Mouse (Mus musculus): ENCODE data around the gene Entr1. TPM values are rescaled to one million over a fixed set of nuclear protein-coding genes. Genes with fewer than 3 reads are reported as not detected.
A peak's percentile ranks its signal among the peaks of the same experiment; 100 is the strongest.

Gene Entr1
- polyA plus RNA-seq, 1 experiment from 2014 or later, result 132 TPM

DNA sequence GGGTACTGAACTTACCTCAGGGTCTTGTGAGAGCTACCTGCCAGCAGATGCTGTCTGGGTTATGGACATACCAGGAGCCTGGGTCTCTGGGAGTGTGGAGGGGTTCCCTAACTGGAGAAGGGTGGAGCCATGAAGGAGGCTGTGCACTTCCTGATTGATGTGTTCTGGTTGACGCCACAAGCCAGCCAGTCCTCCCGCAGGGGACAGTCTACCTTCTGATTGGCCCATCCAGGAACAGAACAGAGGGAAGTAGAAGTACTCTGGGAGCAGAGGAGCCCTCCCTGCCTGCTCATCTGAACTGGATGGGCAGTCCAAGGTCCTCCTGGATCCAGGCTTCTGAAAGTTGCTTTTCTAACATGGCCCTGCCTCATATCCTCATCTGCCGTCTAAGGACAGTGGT is 28.3 kb downstream of the Entr1 start, which contains the start of gene Card9:
Gene Card9 (minus strand): TSS at position 147 of the 400 bp plus-strand sequence.
- DNase-seq (ENCODE audit: low spot score), result no peak
- ATAC-seq (replicated peaks; ENCODE audit: insufficient number of reproducible peaks, low FRiP score, low TSS enrichment, low read depth), result no peak
- H3K4me2 ChIP-seq (ENCODE audit: low read depth, low read length), result no peak within 1 kb of the TSS
- no peaks in the 10 kb centered on the region for H3K9me3 ChIP-seq (replicated peaks; ENCODE audit: control insufficient read depth, low read length)
- no peak within 1 kb of the TSS for H3K27ac ChIP-seq (replicated peaks; ENCODE audit: low read depth, low read length)
- no peak within 1 kb of the TSS for H3K4me3 ChIP-seq (ENCODE audit: low read depth, low read length)
- no peaks in the 10 kb centered on the region for H3K4me1 ChIP-seq (ENCODE audit: control insufficient read depth, insufficient read depth, low read length)
- no peak within 1 kb of the TSS for H3K9ac ChIP-seq (replicated peaks; ENCODE audit: low read length)
- 46% methylated on average over 3 of the region's 3 CpGs for WGBS
- H3K27me3 ChIP-seq (ENCODE audit: control insufficient read depth, insufficient read depth, low read length), result no peaks in the 10 kb centered on the region
- H3K36me3 ChIP-seq (replicated peaks; ENCODE audit: control insufficient read depth, insufficient read depth, low read depth, low read length), result peaks cover 5% of the 10 kb centered on the region

DNA sequence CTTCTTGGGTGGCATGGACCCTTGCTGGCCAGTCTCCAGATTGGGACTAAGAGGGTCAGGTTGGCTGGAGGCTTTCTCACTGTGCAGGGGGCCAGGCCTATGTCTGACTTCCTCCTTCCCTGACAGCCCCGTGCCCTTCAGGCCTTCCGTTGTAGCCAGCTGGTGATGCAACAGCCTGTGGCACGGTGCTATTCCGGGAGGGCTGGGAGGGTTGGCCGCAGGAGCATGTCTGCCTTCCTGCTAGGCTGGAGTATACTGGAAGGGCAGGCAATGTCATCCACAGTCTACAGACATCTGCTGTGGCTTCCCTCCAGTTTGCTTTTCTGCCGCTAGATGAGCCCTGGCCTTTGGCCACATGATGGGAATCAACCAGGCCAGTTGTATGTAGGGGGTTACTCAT is 29.1 kb downstream of the Entr1 start:
- no peaks in the 10 kb centered on the region for H3K9me3 ChIP-seq (replicated peaks; ENCODE audit: control insufficient read depth, low read length)
- no peak overlapping the region for H3K27ac ChIP-seq (replicated peaks; ENCODE audit: low read depth, low read length)
- H3K36me3 ChIP-seq (replicated peaks; ENCODE audit: control insufficient read depth, insufficient read depth, low read depth, low read length), result no peaks in the 10 kb centered on the region; the same call in none of the 2 replicates
- H3K4me3 ChIP-seq (ENCODE audit: low read depth, low read length), result no peak overlapping the region
- H3K27me3 ChIP-seq (ENCODE audit: control insufficient read depth, insufficient read depth, low read length), result no peaks in the 10 kb centered on the region
- no peak for DNase-seq (ENCODE audit: low spot score)
- no peak overlapping the region for H3K9ac ChIP-seq (replicated peaks; ENCODE audit: low read length)
- ATAC-seq (replicated peaks; ENCODE audit: insufficient number of reproducible peaks, low FRiP score, low TSS enrichment, low read depth), result no peak
- no peaks in the 10 kb centered on the region for H3K4me1 ChIP-seq (ENCODE audit: control insufficient read depth, insufficient read depth, low read length)
- no peak overlapping the region for H3K4me2 ChIP-seq (ENCODE audit: low read depth, low read length)
- WGBS, result 81% methylated on average over 6 of the region's 6 CpGs

- 89% methylated on average over 13 of the region's 13 CpGs for WGBS
- Histone ChIP-seq H3K36me3 (replicated peaks; ENCODE audit: control insufficient read depth, insufficient read depth, low read depth, low read length) (no peaks in the 10 kb centered on the region), H3K27me3 (ENCODE audit: control insufficient read depth, insufficient read depth, low read length) (no peaks in the 10 kb centered on the region), H3K4me2 (ENCODE audit: low read depth, low read length) (no peak overlapping the region), H3K4me3 (ENCODE audit: low read depth, low read length) (no peak overlapping the region), H3K27ac (replicated peaks; ENCODE audit: low read depth, low read length) (no peak overlapping the region), H3K9ac (replicated peaks; ENCODE audit: low read length) (no peak overlapping the region), H3K4me1 (ENCODE audit: control insufficient read depth, insufficient read depth, low read length) (no peaks in the 10 kb centered on the region), H3K9me3 (replicated peaks; ENCODE audit: control insufficient read depth, low read length) (no peaks in the 10 kb centered on the region)
- DNase-seq (ENCODE audit: low spot score) (no peak), ATAC-seq (replicated peaks; ENCODE audit: insufficient number of reproducible peaks, low FRiP score, low TSS enrichment, low read depth) (no peak)
These were observed 30.3 kb downstream of the Entr1 start for GRCm38 (mm10) chr2:26358667-26359320.

DNA sequence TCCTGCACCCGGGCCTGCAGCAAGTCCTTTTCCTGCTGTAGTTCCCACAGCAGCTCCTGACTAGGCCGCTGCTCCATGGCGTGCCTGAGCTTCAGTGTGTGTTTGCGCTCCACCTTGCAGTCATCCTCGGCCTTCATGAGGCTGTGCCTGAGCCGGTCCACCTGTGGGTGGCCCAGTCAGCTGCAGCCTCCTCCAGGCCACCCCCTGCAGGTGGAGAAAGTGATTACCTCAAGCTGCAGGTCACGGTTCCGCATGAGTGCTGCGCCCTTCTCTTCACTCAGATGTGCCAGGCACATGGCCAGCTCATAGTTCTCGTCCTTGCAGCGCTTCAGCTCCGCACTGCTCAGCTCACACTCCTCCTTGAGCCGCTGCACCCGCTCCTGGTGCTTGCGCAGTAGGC is 31.6 kb downstream of the Entr1 start:
- no peak for ATAC-seq (replicated peaks; ENCODE audit: insufficient number of reproducible peaks, low FRiP score, low TSS enrichment, low read depth)
- DNase-seq (ENCODE audit: low spot score), result peak; percentile 9
- 44% methylated on average over 15 of the region's 15 CpGs for WGBS
- no peak overlapping the region for H3K27ac ChIP-seq (replicated peaks; ENCODE audit: low read depth, low read length)
- H3K9me3 ChIP-seq (replicated peaks; ENCODE audit: control insufficient read depth, low read length), result no peaks in the 10 kb centered on the region
- H3K9ac ChIP-seq (replicated peaks; ENCODE audit: low read length), result no peak overlapping the region
- no peaks in the 10 kb centered on the region for H3K4me1 ChIP-seq (ENCODE audit: control insufficient read depth, insufficient read depth, low read length)
- H3K4me3 ChIP-seq (ENCODE audit: low read depth, low read length), result no peak overlapping the region
- H3K36me3 ChIP-seq (replicated peaks; ENCODE audit: control insufficient read depth, insufficient read depth, low read depth, low read length), result no peaks in the 10 kb centered on the region
- H3K4me2 ChIP-seq (ENCODE audit: low read depth, low read length), result no peak overlapping the region
- H3K27me3 ChIP-seq (ENCODE audit: control insufficient read depth, insufficient read depth, low read length), result no peaks in the 10 kb centered on the region

- no peaks in the 10 kb centered on the region for H3K27me3 ChIP-seq (ENCODE audit: control insufficient read depth, insufficient read depth, low read length)
- WGBS, result 62% methylated on average over 7 of the region's 7 CpGs
- DNase-seq (ENCODE audit: low spot score), result no peak
These were observed 32.4 kb downstream of the Entr1 start for GRCm38 (mm10) chr2:26356678-26357077.

DNA sequence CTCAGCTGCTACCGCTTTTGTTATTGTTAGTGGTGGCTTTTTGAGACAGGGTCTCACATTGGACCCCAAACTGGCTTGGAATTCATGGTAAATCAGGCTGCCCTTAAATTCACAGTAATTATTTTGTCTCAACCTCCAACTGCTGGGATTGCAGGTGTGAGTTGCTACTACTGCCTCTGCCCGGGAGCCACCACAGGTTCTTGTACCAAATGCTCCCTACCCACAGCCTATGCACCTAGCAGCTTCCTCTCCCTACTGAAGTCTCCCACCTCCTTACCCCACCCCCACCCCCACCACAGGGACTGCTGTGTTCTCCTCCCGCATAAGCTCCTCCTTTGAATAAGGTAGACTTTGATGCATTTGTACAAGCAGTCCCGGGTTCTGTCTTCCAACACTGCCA is 32.9 kb downstream of the Entr1 start:
- H3K4me2 ChIP-seq (ENCODE audit: low read depth, low read length), result no peak overlapping the region
- no peaks in the 10 kb centered on the region for H3K4me1 ChIP-seq (ENCODE audit: control insufficient read depth, insufficient read depth, low read length)
- H3K36me3 ChIP-seq (replicated peaks; ENCODE audit: control insufficient read depth, insufficient read depth, low read depth, low read length), result no peaks in the 10 kb centered on the region
- no peaks in the 10 kb centered on the region for H3K9me3 ChIP-seq (replicated peaks; ENCODE audit: control insufficient read depth, low read length)
- no peak overlapping the region for H3K4me3 ChIP-seq (ENCODE audit: low read depth, low read length)
- no peak overlapping the region for H3K9ac ChIP-seq (replicated peaks; ENCODE audit: low read length)
- H3K27me3 ChIP-seq (ENCODE audit: control insufficient read depth, insufficient read depth, low read length), result no peaks in the 10 kb centered on the region
- 82% methylated on average over 4 of the region's 4 CpGs for WGBS
- no peak for DNase-seq (ENCODE audit: low spot score)
- H3K27ac ChIP-seq (replicated peaks; ENCODE audit: low read depth, low read length), result no peak overlapping the region
- ATAC-seq (replicated peaks; ENCODE audit: insufficient number of reproducible peaks, low FRiP score, low TSS enrichment, low read depth), result no peak

More at GRCm38 (mm10) chr2:26356678-26357077, 32.4 kb downstream of the Entr1 start:
- H3K36me3 ChIP-seq (replicated peaks; ENCODE audit: control insufficient read depth, insufficient read depth, low read depth, low read length), result no peaks in the 10 kb centered on the region
- ATAC-seq (replicated peaks; ENCODE audit: insufficient number of reproducible peaks, low FRiP score, low TSS enrichment, low read depth), result no peak
- H3K27ac ChIP-seq (replicated peaks; ENCODE audit: low read depth, low read length), result no peak overlapping the region
- no peak overlapping the region for H3K4me3 ChIP-seq (ENCODE audit: low read depth, low read length)
- no peak overlapping the region for H3K9ac ChIP-seq (replicated peaks; ENCODE audit: low read length)
- no peaks in the 10 kb centered on the region for H3K4me1 ChIP-seq (ENCODE audit: control insufficient read depth, insufficient read depth, low read length)
- no peak overlapping the region for H3K4me2 ChIP-seq (ENCODE audit: low read depth, low read length)
- no peaks in the 10 kb centered on the region for H3K9me3 ChIP-seq (replicated peaks; ENCODE audit: control insufficient read depth, low read length)

DNA sequence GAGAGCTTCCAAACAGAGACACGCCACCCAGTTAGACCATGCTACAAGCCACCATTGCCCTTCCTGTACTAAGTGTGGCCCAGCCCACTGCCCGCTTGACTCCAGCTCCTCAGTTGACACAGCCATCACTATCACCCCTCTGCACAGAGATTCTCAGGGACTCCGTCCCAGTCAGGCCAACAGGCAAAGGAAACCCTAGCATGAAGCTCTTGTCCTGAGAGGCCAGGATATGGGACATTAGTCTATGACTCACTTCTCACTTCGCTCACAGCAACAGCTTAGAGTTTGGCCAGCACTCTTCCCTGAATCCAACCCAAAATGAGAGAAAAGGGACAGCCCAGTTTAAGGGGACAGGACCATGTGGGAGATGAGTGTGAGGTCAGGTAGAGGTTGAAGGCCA is 34.7 kb downstream of the Entr1 start:
- no peaks in the 10 kb centered on the region for H3K27me3 ChIP-seq (ENCODE audit: control insufficient read depth, insufficient read depth, low read length)
- DNase-seq (ENCODE audit: low spot score) (no peak), ATAC-seq (replicated peaks; ENCODE audit: insufficient number of reproducible peaks, low FRiP score, low TSS enrichment, low read depth) (no peak)
- H3K9ac ChIP-seq (replicated peaks; ENCODE audit: low read length), result no peak overlapping the region
- H3K27ac ChIP-seq (replicated peaks; ENCODE audit: low read depth, low read length), result no peak overlapping the region
- H3K4me2 ChIP-seq (ENCODE audit: low read depth, low read length), result no peak overlapping the region
- H3K4me1 ChIP-seq (ENCODE audit: control insufficient read depth, insufficient read depth, low read length), result no peaks in the 10 kb centered on the region
- H3K9me3 ChIP-seq (replicated peaks; ENCODE audit: control insufficient read depth, low read length), result no peaks in the 10 kb centered on the region
- 93% methylated on average over 4 of the region's 4 CpGs for WGBS
- no peak overlapping the region for H3K4me3 ChIP-seq (ENCODE audit: low read depth, low read length)
- H3K36me3 ChIP-seq (replicated peaks; ENCODE audit: control insufficient read depth, insufficient read depth, low read depth, low read length), result no peaks in the 10 kb centered on the region

DNA sequence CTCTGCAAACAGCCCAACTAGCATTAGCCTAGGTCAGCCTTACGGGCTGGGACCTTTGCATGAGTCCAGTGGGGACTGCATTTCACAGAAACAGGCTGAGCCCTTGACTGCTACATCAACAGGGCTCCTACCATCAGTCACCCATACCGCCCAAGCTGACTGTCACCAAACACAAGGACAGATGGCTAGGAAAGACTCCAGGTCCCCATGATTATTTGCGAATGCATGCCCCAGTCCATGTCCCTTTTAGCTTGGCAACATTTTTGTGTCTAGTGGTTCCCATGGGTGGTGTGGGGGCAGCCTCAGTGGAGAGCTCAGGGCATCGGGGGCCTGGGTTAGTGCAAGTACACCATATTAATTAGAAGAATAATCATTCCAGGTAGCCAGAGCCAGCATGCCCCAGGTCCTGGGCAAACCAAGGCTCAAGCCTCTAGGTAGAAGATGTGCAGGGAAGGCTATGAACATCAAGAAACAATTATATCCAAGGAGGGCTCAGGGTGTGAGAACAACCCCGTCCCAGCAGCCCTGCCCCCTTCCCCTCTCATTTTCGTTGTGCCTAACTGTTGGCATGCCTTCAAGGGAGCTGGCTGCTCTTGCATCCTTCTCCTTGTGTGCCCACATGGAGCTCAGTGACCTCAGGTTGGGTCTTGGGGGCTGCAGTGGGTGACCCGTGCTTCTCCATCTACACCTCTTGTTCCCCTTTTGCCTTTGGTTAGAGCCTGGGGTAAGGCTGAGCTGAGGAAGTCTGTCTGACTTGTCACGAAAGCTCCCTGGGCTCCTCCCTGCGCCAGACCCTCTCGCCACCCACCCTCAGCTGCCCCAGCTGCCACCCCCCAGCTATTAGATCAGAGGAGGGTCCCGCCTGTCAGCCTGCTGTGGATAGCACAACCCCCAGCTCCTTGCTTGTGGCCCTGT is 35.8 kb downstream of the Entr1 start:
- ATAC-seq (replicated peaks; ENCODE audit: insufficient number of reproducible peaks, low FRiP score, low TSS enrichment, low read depth), result no peak
- Histone ChIP-seq H3K4me3 (ENCODE audit: low read depth, low read length) (peak overlapping the region; percentile 84), H3K9me3 (replicated peaks; ENCODE audit: control insufficient read depth, low read length) (no peaks in the 10 kb centered on the region), H3K9ac (replicated peaks; ENCODE audit: low read length) (no peak overlapping the region), H3K36me3 (replicated peaks; ENCODE audit: control insufficient read depth, insufficient read depth, low read depth, low read length) (peaks cover 6% of the 10 kb centered on the region), H3K4me2 (ENCODE audit: low read depth, low read length) (no peak overlapping the region; the same call in 1 of the 2 replicates), H3K4me1 (ENCODE audit: control insufficient read depth, insufficient read depth, low read length) (no peaks in the 10 kb centered on the region), H3K27me3 (ENCODE audit: control insufficient read depth, insufficient read depth, low read length) (no peaks in the 10 kb centered on the region), H3K27ac (replicated peaks; ENCODE audit: low read depth, low read length) (no peak overlapping the region)
- WGBS, result 88% methylated on average over 11 of the region's 11 CpGs
- no peak for DNase-seq (ENCODE audit: low spot score)
